Mouse (Mus musculus) frontal cortex, postnatal 36 days (tissue): Measurements from ENCODE around the gene Prr5.

ENCODE experiments used
- DNase-seq, 2 experiments: peaks; one replicate each; pipeline ENCODE4 v3.0.0; 2022; ENCODE audit warnings: low spot score in 2 of 2

Prr5 gene

DNA sequence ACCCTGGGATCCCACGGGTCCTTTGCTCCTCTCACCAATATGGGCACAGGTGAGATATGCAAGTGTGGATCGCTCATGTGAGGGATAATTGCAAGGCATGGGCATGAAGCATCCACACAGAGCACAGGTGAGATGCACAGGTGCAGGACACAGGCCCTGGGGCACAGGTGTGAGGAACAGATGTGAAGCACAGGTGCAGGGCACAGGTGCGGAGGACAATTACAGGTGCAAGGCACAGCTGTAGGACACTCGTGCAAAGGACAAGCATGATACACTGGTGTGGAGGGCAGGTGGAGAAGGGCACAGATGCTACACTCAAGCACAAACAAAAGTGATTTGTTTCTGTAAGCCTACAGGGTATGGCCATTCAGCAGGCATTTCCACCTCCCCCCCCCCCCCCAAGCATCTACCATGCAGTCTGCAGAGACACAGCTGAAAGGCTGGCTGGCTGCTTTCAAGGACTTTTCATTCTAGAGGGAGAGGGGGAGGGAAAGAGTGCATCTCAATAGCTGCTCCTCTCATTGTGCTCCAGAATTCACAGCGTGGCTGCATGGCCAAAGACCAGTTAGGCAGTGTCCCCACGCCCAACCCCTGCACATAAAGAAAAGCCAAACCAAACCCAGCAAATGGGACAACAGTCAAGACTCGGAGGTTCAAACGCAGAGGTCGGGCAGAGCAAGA is 11.9 kb upstream of the Prr5 start:
- DNase-seq = no peak

DNA sequence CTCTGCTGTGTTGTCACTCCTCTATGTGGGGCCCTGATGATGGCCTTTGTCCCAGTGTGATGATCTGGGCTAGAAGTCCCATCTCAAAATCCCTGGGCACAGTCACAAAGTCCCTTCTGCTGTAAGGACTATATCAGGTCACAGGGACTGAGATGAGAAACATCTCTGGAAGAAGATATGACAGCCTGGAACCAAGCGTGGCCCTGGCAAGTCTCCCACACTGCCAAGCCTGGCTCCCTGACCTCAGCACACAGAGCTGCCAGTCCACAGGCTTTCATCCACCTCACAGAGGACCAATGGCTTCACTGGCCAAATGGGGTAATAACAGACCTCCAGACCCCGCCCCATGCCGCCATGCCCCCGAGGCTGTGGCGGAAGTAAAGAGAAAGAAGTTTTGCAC is 10.8 kb upstream of the Prr5 start:
- DNase-seq = no peak

DNA sequence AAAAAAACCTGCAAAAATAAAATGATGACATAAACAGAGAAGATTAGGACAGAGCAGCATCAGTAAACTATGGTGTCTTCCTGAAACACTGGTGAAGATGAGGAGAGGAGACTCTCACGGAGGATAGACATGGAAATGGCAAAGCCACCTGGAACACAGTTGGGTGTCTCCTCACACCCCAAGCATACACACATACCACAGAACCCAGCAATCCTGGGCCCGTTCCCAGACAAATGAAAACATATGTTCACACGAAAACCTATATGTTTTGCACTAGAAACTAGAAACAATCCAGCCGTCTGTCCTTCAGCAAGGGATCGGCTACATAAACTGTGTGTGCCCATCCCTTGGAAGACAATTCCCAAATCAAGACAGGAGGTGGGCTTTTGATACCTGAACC is 9.6 kb upstream of the Prr5 start:
- peak in 1 of 2 experiments; percentile 43 for DNase-seq

DNA sequence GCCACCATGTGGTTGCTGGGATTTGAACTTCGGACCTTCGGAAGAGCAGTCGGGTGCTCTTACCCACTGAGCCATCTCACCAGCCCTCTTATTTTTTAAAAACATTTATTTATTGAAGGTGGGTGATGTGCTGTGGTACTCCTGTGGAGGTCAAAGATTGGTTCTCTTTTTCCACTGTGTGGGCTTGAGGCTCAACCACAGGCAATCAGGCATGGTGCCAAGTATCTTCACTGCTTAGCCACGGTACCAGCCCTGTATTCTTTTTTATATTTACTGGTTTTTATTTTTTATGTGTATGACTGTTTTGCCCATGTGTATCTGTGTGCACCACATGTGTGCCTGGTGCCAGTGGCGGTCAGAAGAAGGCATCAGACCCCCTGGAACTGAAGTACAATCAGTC is 8.1 kb upstream of the Prr5 start:
- DNase-seq = no peak

DNA sequence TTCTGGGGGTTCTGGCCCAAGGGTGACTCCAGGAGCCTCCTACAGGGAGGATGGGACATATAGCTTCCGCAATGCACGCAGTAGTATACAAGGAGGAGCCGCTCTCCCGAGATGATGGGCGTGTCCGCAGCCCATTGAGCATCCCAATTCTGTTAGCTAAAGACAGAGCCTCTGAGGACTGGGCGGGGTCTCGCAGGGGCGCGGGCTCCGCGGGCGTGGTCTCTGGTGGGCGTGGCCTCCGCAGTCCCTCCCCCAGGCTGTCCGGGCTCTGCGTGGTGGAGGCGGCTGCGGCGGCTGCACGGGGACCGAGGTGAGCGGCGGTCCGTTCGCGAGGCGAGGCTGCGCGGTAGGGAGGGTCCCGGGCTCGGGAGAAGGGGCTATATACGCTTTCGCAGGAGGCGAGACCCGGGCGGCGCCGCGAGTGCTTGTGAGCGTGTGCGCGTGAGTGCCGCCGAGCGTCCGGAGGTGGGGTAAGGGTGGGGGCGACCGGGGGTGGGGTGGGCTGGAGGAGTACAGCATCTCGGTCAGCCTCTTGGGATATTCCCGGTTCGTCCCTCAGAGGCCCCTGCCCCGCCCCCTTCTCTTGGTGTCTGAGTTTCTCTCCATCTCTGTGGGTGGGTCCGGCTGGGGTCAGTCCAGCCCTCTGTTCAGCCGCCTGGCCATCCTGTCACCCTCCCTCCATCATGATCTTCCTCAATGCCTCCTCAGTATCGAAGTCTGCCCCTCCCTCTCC is 6.3 kb upstream of the Prr5 start:
- peak in 1 of 2 experiments; percentile 62 for DNase-seq

DNA sequence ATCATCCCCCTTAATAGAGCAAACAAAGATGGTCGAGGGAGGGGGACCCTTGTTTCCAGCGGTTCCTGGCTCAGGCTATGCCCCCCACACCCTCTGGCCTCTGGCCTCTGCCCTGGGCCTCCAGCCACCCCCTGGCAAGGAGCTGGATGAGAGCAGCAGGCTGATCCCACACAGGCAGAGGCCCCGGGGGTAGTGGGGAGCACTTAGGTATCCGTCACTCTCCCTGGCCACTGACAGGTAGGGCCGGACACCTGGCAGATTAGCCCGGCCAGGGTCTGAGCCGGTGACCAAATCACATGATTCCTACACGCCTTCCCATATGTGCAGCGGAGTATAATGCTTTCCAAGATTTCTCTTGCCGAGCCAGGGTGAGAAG is 5.7 kb upstream of the Prr5 start:
- no peak for DNase-seq

DNA sequence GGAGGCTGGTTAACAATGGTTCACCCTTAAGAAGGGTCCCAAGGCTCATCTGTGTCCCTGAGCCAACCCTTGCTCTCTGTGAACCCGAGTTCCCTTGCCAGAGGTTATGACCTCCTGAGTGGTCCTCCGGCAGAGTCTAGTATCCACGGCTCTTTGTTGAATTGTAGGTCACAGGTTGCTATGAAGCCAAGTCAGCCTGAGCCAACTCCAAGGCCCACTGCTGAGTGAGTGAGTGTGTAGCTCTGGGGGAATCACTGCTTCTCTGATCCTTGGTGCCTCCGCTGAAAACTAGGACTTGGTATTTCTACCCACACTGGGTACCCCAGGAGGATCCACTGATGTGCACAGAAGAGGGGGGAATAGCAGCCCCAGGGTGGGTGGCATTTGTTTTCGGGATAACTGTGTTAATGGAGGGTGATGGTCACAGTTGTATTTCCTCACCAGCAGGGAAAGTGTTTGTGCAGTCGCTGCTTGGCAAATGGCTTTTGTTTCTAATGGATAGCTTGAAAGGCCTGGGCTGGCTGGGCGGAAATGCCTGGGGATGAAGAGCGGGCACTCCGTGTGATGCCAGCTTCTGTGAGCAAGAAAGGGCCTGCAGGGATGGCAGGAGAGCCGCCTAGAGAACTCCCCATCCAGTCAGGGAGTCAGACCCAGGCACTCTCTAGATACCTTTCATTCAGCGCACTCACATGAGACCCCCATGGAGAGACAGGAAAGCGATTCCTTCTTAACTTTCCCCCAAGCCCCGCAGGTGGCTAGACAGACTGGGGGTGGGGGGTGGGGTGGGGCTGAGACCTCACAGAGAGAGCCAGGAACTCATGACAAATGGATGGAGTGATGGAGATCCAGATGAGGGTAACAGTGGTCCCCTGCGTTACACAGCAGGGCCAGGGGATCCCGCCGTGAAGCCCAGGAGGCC is 4.6 kb upstream of the Prr5 start:
- DNase-seq = peak in 1 of 2 experiments; percentile 29

DNA sequence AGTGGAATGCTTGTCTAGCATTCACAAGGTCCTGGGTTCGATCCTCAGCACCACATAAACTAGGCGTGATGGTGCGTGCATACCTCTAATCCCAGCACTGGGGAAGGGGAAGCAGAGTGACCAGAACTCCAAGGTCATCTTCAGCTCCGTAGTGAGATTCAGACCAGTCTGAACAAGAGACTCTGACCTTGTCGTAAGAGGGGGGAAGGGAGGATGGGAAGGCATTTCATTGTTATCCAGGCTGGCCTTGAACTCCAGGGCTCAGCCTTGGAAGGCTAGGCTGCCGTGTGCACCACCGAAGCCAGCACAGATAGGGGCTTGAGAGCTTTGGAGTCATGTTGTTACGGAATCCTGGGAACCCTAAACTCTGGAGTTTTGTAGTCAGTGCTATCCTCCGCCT is 3.8 kb upstream of the Prr5 start:
- no peak for DNase-seq

DNA sequence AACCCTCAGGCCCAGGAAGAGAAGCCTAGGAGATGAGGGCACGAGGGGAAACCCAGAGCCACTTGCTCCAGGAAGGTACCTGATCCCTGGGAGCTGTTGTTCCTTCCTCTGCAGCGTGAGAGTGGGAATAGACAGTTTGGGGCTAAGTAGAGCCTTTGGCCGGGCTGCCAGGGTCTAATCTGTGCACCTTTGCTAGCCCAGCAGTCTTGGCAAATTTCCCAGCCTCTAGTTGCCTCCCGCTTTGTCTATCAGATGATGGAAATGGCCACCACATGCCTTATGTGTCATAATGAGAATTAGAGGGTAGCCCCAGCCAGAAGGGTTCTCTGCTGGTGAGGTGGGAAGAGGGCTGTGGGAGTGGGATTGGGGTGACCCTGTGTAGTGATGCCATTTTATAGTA is 3.4 kb upstream of the Prr5 start:
- no peak for DNase-seq

DNA sequence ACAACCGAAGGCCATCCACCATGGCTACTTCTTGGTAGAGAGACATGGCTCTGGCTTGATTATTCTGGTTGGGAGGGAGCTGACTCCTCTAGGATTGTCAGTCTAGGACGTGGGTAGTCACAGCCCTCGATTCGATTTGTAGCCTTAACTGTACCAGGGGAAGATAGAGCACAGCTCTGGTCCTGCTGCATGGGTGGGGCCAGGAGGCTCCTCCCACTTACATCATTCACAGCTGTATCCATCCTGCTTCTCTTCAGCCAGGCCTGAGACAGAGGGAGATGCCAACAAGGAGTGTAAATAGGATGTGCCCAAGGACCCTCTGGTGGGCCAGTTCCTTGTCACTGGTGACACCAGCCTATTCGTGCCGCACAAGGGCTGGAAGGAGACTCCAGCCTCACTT is 1.8 kb upstream of the Prr5 start:
- no peak for DNase-seq

DNA sequence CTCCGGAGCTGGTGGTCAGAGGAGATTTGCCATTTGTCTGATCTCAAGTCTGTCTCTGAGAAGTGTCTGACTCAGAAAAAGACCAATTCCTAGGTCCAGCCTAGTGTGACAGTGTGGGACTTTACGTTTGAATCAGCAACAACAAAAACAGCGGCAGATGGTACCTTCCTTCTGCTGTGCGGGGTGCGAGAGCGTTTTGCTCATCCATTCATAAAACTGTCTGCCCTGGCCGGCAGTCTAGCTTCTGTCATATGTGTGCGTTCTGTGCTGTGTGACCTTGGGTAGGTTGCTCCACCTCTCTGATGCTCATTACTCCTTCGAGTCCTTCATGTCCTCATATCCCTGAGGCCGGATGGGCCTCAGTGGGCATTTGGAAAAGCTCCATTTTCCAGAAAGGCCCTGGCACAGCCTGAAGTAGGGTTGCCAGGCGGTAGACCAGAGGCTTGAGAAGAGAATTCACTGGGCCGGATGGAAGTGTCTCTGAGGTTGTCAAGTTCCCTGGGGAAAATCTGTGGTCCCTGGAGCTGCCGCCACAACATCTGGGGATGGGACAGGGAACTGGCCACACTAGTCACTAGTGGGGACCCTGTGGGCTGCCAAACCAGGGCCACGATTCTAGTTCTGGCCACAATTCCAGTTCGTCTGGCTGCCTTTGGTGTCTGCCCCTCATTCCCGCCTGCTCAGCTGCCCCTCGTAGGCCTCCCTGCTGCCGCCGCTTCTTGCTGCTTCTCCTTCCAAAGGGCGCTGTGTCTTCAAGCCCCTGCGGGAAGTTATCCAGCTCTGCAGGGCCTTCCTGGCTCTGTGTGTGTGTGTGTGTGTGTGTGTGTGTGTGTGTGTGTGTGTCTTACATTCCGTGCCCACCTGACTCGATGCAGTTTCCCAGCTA is 594 bp downstream of the Prr5 start:
- peak in 1 of 2 experiments; percentile 29 for DNase-seq

DNA sequence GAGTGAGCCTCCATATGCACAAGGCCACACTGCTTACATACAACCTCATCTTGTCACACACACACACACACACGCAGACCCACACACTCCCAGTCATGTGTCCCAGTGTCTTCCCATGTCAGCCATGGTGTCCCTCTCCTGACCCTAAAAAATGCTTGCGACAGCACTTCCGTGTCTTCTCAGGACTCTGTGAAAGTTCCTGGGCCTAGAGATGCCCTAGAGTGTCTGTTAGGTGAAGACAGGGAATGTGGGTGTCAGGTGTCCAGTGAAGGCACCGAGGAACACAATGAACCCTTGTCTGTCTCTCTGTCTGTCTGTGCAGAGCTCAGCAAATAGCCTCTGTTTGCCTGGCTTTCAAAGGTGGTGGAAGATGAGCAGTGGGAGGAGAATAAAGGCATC is 1.2 kb downstream of the Prr5 start:
- no peak for DNase-seq

DNA sequence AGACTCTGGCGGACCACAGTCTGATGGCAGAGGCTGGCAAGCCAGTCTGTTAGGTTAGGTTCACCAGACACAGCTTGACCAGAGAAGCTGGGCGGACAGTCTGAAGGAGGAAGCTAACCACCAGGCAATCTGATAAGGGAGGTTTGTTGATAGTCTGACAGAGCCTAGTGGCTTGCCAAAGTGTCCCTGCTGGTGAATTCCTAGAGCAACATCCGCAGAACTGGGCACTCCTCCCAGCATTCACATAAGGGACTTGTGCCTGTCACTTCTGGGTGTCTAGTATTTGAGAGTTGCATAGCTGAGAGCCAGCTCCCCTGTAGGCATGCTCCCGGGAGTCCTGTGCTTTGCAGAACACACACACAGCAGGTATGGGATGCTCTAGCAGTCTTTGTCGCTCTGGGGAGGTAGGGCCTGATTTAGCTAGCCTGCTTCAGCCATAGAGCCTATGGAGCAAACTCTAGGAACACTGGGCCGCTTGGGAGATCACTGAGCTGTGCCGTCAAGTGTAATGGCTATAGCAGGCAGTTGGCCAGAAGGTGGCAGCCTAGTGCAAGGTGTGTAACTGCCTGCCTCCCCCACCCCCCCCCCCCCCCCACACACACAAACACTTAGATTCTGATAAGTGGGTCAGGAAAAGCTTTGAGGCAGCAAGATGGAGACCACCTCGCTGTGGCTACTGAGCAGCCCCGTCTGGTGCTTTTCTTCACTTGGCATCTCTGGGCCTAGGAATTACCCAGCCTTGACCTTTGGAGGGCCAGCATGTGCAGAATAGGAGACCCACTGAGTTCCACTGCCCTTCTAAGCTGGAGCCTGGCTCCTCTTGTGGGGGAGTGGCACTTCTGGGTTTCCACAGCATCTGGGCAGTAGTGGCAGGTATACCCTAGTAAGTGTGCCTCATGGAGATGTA is 2.2 kb downstream of the Prr5 start:
- peak in 1 of 2 experiments; percentile 39 for DNase-seq

DNA sequence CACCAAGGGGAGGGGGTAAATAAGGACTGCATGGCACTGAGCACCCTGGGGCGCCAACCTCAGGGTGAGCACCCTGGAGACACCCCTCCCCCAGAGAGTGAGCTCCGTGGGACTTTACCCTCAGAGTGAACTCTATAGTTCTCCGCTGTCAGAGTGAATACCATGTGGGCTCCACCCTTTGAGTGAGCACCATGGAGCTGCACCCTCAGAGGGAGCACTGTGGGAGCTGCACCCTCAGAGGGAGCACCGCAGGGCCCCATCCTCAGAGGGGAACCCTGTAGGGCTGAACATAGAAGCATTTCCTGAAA is 2.8 kb downstream of the Prr5 start:
- no peak for DNase-seq

DNA sequence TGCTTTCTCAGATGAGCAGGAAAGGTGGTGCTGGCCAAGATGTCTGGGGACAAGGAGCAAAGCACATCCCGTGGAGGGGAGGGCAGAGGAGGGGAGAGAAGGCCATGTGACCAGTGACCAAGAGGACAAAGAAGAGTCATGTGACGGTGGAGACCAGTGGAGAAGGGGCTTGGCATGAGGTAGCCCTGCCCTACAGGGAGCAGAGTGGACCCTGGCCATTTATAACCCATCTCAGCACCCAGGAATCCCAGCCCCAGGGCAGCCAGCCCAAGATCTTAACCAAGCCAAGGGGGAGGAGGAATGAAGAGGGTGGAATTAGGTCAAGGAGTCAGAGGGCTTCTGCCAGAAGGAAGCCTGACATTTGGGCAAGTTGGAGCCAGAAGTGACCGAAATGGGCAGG is 3.2 kb downstream of the Prr5 start:
- no peak for DNase-seq

DNA sequence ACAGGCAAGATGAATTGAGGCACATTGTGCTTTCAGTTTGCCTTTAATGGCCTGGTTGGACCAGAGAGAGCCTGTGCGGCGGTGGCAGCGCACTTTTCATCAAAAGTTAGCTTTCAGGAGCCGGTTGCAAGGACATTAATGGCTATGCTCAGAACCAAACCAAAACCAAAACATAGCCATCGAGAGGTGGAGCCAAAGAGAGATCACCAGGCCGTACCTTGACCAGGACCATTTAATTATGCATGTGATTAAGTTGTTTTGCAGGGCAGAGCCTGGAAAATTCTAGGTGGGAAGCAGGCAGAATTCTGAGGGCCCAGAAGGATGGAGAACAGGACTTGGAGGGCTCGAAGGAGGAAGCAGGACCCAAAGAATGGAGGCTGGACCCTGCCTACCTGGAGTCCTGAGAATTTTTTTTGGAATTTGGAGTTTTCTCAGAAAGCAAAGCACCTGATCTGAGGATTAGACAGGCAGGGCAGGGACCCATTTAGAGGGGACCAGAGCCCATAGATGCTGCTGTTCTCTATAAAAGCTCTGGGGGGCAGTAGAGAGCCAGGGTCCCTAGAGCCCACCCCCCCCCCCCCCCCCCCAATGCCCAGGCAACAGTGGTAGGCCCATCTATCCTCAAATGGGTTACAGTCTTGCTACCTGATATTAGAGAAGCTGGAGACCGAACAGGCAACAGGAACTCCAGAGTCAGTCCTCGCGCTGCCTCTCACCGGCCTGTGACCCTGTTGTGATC is 5.1 kb downstream of the Prr5 start:
- DNase-seq = no peak

DNA sequence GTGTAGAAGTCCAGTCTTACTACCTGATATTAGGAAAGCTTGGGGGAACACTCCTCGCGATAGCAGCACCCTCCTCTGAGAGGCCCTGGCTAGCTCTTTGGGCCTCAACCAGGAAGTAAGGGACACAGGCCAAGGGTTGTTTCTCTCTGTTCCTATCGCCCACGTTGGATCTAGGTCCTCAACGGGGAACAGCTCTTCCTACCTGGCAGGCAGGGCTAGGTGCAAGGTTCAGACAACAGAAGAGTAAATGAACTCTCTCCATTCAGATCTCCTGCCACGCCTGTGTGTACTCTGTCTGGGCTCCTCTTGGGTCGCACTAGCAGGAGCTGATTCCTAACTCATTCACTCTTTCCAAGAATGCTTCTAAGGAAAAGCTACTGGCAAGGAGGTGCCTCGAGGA is 5.9 kb downstream of the Prr5 start:
- no peak for DNase-seq

DNA sequence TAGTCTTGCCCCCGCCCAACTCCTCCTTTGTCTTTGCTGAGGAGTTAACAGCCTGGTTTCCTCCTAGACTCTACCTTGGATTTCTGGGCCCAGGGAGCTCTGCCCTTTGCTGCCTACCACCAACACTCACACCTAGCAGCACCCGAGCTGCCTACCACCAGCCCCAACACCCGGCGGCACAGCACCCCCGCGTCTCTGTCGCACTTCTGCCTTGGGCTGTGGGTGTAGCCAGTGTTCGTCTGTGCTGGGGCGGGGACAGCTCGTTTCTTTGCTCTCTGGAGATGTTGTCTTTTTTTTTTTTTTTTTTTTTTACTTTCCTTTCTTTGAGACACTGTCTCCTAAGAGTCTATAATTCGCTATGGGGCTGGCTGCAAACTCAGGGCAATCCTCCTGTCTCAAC is 8.5 kb downstream of the Prr5 start:
- DNase-seq = peak; percentile 41 to 62

DNA sequence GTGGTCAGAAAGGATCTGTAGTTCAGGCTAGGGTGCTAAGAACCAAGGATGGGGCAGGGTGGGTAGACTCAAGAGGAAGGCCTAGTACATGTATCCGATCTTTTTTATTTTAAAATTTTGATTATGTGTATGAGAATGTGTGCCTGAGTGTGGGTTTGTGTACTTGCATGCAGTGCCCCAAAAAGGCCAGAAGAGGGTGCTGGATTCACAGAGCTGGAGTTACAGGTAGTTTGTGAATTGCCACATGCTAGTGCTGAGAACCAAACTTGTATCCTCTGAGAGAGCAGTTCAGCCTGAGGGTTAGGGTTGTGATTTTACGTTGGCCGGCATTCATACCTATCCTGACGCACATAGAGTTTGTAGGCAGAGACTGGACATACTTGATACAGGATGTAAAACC is 9.7 kb downstream of the Prr5 start:
- no peak for DNase-seq

DNA sequence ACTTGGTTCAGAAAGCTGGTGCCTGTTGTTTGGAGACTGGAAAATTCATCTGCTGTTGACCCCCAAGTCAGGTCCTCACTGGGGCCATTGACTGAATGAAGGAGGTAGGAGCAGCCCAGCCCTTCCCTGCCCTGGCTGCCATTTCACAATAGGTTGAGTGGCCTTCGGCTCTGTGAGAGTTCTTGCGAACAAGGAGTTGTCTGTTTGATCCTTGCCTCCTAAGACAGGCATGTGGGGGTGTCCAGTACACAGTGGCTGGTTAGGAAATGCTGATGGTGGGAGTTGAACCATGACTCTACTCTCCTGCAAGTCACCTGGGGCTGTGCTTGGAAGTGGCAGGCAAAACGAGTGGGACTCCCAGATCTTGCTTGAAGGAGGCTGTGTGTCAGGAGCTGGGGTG is 10.4 kb downstream of the Prr5 start:
- no peak for DNase-seq
